Mouse (Mus musculus) cerebellum, adult (tissue): ENCODE data around the gene Brsk2.
A peak's percentile ranks its signal among the peaks of the same experiment; 100 is the strongest.

Experiments used
- ATAC-seq: cut with Nextera tagmentation; 2 replicates; pipeline ENCODE4 v1.9.2; 2017; ENCODE audit warnings: mild to moderate bottlenecking, moderate library complexity, mixed read lengths; ENCODE audit not compliant: insufficient number of reproducible peaks, low FRiP score, low TSS enrichment

Gene Brsk2

DNA sequence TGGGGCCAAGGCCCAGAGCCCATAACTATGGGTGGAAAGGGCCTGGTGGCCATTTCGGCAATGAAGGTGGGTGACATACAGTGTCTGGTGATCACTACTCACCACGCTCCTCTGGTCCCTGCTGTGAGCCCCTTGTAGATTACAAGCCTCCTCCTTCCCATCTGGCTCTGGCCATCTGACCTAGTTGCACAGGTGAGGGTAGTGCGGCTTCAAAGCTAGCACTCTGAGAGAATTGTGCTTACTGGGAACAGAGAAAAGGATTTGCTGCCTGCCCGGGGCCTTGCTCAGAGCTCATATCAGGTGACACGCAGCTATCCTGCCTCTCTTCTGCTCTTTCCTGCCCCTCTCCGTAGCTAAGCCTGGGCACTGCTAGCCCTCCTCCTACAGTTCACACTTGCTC is 4.1 kb downstream of the Brsk2 start:
- ATAC-seq, result no peak

DNA sequence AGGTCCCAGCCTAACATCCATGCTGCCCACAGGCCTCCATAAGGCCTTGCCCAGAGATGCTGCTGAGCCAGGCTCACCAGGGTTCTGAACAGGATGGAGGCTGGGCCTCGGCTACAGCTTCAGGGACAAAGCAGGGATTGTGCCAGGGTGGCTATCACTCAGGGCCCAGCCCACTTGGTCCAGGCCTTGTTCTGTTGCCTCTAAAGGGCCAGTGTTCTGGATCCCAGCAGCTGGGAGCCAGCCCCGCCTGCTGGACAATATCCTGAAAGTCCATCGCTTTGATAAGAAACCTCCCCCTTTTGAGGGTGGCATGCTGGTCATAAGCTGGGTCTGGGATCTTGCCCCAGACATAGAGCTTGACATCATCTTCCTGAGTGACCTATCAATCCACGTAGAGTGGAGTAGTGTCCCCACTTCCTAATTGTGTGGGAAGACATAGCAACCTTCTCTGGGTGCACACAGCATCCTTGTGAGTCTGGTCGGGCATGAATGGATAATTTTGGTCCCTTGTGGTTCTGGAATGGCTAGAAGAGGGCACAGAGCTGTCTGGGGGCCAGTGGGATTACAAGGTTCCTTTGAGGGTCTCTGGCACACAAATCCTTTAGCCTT is 6.1 kb downstream of the Brsk2 start:
- ATAC-seq, result no peak

- no peak for ATAC-seq
Measured at GRCm38 (mm10) chr7:141956174-141956566, 6.6 kb downstream of the Brsk2 start.

GRCm38 (mm10) chr7:141957524-141958051 is 8.0 kb downstream of the Brsk2 start:
- ATAC-seq, result no peak

DNA sequence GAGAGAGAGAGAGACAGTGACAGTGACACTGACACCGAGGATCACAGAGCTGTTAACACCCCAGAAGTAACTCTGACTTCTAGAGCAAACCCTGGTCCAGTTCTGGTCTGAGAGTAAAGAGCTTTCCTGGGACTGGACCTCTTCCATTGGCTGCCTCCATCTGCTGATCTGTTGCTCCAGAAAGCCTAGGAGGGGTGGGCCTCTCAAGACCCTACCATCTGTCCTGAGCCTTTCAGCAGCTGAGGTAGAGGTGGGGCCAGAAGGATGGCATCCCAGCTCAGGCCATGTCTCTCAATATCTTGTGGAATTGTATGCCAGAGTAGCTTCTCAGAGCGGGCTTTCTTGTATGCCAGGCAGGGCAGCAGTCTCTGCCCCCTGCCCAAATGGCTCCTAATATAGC is 8.7 kb downstream of the Brsk2 start:
- ATAC-seq, result no peak

DNA sequence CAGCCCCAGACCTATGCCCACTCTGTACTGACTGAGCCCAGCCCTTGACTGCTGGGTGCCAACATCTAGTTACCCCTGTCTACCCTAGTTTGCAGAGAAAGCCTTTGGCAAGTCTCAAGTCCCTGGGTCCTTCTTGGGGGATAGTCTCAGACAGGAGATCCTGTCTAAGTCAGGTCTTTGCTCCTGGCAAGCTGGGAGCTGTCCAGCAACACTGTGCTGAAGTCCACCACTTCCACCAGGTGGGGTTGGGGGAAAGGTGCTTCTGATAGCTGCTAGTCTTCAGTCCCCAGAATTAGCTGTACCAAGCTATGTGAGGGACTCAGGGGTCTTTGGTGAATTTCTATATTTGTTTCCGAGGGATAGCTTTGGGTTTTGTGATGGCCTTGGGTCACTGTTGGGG is 9.6 kb downstream of the Brsk2 start:
- no peak for ATAC-seq

- ATAC-seq, result no peak
Measured at GRCm38 (mm10) chr7:141960926-141961325, 11.4 kb downstream of the Brsk2 start.

DNA sequence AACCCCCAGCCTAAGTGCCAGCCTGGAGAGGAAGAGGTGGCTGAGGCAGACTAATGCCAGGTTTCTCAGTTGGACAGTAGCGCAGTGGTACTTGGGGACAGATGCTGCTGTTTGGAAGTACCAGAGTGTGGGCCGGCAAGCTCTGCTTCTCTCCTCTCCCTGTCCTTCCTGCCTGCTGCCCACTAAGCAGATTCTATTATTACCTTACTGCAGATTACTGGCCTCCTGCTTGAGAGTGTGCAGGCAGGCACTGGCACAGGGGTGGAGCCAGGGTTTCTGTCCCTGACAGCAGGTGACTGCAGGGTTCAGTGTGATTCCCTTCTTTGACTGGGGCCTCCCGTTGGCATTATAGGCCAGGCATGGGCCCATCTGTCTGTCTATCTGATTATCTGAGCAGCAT is 11.9 kb downstream of the Brsk2 start:
- ATAC-seq, result peak; percentile 18; the same call in 1 of the 2 replicates

DNA sequence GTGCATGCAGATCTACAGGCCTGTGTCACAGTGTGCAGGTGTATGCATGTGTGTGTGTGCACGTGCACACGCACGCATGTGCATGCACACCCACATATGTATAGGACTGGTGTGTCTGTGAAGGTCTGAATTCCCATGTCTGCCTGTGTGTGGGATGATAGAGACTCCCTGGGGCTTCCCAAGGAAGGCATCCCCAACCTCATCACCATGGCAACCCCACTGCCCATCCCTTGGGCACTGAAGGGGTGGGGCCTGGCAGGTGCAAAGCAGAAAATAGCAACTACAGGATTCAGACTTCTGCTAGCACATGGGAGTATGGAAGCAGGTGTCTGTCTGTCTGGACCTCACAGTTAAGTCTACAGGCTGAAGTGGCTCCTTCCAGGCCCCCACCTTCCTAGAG is 13.0 kb downstream of the Brsk2 start:
- no peak for ATAC-seq

GRCm38 (mm10) chr7:141966281-141966680 is 16.7 kb downstream of the Brsk2 start:
- no peak for ATAC-seq

- ATAC-seq, result 0 out of 2 replicates have a peak, but pooled peaks have one; percentile 17
Measured at GRCm38 (mm10) chr7:141972831-141973619, 23.5 kb downstream of the Brsk2 start.

DNA sequence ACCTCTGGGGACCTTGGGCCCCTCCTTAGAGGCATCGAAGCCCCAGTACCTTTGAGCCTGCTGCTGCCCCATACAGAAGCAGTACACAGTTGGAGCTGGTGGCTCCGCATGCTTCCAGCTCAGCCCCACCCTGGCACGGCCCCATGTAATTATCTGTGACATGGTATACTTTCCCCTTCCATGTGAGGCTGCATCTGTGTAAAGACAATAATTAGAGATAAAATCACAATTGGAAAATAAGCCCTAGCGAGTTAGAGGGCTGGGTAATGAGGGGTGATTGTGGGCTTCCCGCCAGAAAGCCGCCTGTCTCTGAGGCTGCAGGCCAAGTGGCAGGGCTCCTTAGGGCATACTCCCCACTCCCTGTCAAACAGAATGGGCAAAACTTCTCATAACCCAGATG is 28.5 kb downstream of the Brsk2 start:
- no peak for ATAC-seq

DNA sequence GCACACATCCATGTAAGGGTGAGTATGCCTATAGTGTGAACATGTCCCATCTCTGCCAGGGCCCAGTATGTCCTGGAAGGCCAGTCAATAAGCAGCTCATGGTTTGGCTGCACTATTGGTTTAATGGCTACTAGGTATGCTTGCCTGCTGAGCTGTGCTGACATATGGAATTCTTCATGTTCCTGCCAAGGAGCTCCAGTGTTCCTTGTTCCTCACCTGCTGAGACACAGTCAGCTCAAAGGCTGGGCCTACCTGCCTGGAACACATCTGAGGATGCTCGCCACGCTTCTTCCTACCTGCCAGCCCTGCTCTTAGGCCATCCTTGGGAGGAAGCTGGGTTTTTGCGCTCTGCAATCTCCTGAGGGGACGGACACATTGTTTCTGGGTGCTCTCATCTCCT is 29.7 kb downstream of the Brsk2 start:
- no peak for ATAC-seq

DNA sequence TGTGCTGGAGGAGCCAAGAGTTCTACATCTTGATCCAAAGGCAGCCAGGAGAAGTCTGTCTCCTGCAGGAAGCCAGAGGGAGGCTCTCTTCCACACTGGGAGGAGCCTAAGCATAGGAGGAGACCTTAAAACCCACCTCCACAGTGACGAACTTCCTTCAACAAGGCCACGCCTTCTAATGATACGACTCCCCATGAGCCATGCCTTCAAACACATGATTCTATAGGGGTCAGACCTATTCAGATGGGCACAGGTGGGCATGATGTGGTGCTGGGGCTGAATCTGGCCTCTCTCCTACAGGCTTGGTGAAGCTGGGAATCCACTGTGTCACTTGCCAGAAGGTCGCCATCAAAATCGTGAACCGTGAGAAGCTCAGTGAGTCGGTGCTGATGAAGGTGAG is 31.7 kb downstream of the Brsk2 start:
- no peak for ATAC-seq

DNA sequence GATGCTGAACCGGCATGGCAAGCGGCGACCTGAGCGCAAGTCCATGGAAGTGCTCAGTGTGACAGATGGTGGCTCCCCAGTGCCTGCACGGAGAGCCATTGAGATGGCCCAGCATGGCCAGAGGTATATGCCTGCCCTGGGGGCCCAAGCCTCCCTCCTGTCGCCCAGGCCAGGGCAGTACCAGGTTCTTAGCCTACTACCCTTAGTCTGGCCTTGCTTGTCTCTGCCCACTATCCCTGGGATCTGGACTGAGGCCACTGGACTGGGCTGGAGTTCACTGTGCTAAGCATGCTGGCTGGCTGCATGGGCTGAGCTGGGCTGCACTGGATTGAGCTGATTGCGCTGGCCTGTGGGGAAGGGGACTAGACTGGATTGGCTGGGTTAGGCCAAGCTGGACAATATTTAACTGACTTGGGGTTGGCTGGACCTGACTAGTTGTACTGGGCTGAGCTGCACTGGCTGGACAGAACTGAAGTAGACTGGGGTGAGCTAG is 38.8 kb downstream of the Brsk2 start:
- ATAC-seq, result peak; percentile 22; the same call in 1 of the 2 replicates

GRCm38 (mm10) chr7:141991183-141991582 is 41.6 kb downstream of the Brsk2 start:
- ATAC-seq, result no peak

GRCm38 (mm10) chr7:141994121-141994520 is 44.6 kb downstream of the Brsk2 start:
- no peak for ATAC-seq

DNA sequence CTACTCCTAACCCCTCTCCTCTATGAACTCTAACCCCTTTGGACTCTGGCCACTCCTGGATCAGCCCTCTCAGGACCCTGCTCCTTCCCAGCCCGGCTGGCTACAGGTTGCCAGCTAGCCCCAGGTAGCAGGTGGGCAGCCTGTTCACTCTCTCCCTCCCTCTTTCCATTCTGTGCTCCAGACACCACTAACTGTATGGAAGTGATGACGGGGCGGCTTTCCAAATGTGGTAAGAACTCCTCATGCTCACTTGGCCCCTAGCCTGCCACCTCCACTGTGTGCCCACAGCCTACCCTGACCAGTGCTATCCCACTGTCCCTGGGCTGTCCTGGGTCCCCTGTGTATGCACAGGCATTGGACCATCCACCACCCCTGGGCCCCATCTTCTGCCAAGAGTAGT is 51.1 kb downstream of the Brsk2 start:
- ATAC-seq, result 0 out of 2 replicates have a peak, but pooled peaks have one; percentile 43

DNA sequence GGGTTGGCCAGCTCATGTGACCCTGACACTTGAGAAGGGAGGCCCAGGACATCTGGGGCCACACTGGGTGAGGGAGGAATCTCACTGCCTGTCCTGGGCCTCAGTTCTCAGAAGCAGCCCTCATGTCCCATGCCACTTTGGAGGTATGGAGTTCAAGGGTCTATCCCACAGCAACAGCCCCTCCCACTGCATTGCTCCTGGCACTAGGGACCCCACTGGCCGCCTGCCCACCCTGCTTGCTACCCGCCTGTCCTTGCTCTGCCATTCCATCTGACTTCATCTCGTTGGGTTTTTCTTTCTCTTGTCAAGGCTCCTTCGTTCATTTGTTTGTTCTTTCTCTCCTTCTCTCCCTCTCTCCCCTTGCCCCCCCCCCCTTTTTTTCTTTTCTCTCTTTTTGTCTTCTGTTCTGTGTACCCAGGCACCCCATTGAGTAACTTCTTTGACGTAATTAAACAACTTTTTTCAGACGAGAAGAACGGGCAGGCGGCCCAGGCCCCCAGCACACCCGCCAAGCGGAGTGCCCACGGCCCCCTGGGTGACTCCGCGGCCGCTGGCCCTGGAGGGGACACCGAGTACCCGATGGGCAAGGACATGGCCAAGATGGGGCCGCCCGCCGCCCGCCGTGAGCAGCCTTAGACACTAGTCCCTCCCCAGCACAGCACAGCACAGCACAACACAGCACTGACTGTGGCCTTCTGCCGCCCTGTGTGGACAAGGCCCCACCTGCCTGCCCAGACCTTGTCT is 52.2 kb downstream of the Brsk2 start:
- ATAC-seq, result no peak

DNA sequence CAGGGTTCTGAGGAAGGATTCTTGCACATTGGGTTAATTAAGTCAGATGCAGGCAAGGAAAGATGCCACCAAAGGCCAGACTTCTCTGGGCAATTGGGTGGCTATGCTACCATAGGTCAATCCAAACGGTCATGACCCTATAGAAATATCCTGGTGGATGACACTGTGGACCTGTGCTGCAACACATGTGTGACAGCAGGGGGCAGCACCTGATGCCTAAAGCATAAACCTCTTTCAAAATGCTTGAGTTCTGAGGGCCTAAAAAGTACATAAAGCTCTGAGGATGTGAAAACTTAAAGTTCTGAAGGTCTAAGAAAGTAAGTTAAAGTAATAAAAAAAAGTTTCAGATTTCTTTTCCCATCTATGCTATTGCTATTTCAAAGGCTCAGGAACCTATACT is 67.0 kb downstream of the Brsk2 start:
- ATAC-seq, result no peak

DNA sequence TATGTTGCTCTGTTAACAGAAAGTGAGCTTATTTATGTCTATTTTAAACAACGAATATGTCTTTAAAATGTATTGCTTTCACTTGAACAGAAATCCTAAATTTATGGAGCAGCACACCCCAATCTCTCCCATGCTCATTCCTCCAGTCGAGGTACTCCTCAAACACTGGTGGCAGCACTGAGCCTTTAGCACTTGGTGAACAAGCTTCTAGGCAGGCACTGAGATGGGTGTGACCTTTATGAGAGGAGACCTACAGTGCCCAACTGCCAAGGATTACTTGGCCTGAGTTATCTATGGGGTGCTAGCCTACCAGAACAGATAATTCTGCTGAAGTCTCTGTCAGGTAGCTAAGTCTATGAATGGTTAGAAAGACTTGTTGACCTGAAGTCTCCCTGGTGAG is 70.1 kb downstream of the Brsk2 start:
- no peak for ATAC-seq
